Mouse (Mus musculus) liver, postnatal 0 days (tissue): ENCODE measurements around the gene Dbndd2.
A peak's percentile ranks its signal among the peaks of the same experiment; 100 is the strongest.

ENCODE experiments used
- CTCF ChIP-seq: sonication (generic); IDR thresholded peaks from 2 replicates; pipeline ENCODE4 v1.5.1; 2016; ENCODE audit warnings: antibody characterized with exemption, low read depth
- EP300 ChIP-seq: IDR thresholded peaks from 2 replicates; pipeline ENCODE4 v1.6.1; 2016; ENCODE audit warnings: antibody characterized with exemption, low read depth, mild to moderate bottlenecking

- TF ChIP-seq CTCF, result peak; percentile 88
- peak; percentile 27; the same call in 1 of the 2 replicates for TF ChIP-seq EP300
These were observed 25.0 kb upstream of the Dbndd2 start, which contains the start of gene Gm20458 for GRCm38 (mm10) chr2:164460745-164461551.
